Mouse (Mus musculus) lung, embryonic 16.5 days (tissue): ENCODE results near the gene Gpnmb. TPM values are rescaled to one million over a fixed set of nuclear protein-coding genes. Genes with fewer than 3 reads are reported as not detected.

Source experiments
- ATAC-seq: fragments of 200-750 bp; cut with Nextera tagmentation; 2 replicates; pipeline ENCODE4 v1.8.0; 2017; ENCODE audit warnings: low read depth, mild to moderate bottlenecking, moderate library complexity
- H3K27ac ChIP-seq: fragments of 300-500 bp; sonication (generic); 2 replicates; pipeline ENCODE4 v1.5.1; 2014; ENCODE audit warnings: mild to moderate bottlenecking, control low read depth, low read length
- H3K27me3 ChIP-seq: fragments of 300-500 bp; sonication (generic); 2 replicates; pipeline ENCODE4 v1.6.1; 2014; ENCODE audit warnings: low read depth, low read length, mixed read lengths; ENCODE audit not compliant: control insufficient read depth, insufficient read depth
- H3K36me3 ChIP-seq: fragments of 300-500 bp; sonication (generic); 2 replicates; pipeline ENCODE4 v1.6.1; 2014; ENCODE audit warnings: low read length; ENCODE audit not compliant: control insufficient read depth, insufficient read depth
- H3K4me1 ChIP-seq: fragments of 300-500 bp; sonication (generic); replicated peaks from 2 replicates; pipeline ENCODE4 v1.6.1; 2014; ENCODE audit warnings: low read length, mixed read lengths; ENCODE audit not compliant: control insufficient read depth, insufficient read depth
- H3K4me2 ChIP-seq: fragments of 300-500 bp; sonication (generic); 2 replicates; pipeline ENCODE4 v1.6.1; 2014; ENCODE audit warnings: low read depth, low read length, control low read depth
- H3K4me3 ChIP-seq: fragments of 300-500 bp; sonication (generic); 2 replicates; pipeline ENCODE4 v1.5.1; 2014; ENCODE audit warnings: mild to moderate bottlenecking, low read length, control low read depth
- H3K9ac ChIP-seq: fragments of 300-500 bp; sonication (generic); 2 replicates; pipeline ENCODE4 v1.6.1; 2014; ENCODE audit warnings: low read length, control low read depth
- H3K9me3 ChIP-seq: fragments of 300-500 bp; sonication (generic); 2 replicates; pipeline ENCODE4 v1.6.1; 2016; ENCODE audit warnings: low read length; ENCODE audit not compliant: control insufficient read depth
- WGBS: fragments of 180-500 bp; shearing (Covaris S2); extraction: QIAGEN DNeasy Blood & Tissue Kit; methylation state at CpG from one replicate; pipeline ENCODE4 v1.1.7; 2014; 5-methylcytosine and 5-hydroxymethylcytosine counted together
- polyA plus RNA-seq: library from polyadenylated mRNA; unstranded; fragments of >200 nt; fragmentation: Nextera tagmentation; extraction: Ambion mirVana; gene quantifications from 2 replicates; pipeline ENCODE4 v1.2.1, GENCODE M21; 2015

Gene Gpnmb
- polyA plus RNA-seq, 1 experiment from 2014 or later = 0.93 TPM

DNA sequence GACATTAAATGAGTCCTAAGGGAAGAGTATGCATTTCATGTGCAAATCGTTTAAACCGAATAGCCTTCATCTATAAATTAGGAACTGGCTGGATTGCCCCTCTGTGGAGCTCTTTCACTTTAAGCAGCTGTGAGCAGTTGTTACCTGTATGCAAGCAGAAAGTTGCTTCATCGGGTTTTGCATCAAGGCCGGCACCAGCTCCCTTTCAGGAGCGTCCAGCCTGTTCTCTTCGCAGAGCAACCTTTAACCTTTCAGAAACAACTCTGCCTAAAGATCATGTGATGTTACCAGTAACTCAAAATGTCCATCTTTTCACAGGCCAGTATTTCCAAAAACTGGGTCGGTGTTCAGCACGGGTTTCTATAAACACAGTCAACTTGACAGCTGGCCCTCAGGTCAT is 10.6 kb downstream of the Gpnmb start:
- Histone ChIP-seq H3K27ac (no peak overlapping the region), H3K4me2 (no peak overlapping the region), H3K4me1 (no peaks in the 10 kb centered on the region), H3K27me3 (no peaks in the 10 kb centered on the region), H3K36me3 (no peaks in the 10 kb centered on the region), H3K9me3 (no peaks in the 10 kb centered on the region), H3K4me3 (no peak overlapping the region), H3K9ac (no peak overlapping the region)
- 71% methylated on average over 8 of the region's 8 CpGs for WGBS
- ATAC-seq = no peak

GRCm38 (mm10) chr6:49047848-49048247 is 11.5 kb downstream of the Gpnmb start:
- H3K9ac ChIP-seq = no peak overlapping the region
- WGBS = 60% methylated on average over 10 of the region's 10 CpGs

GRCm38 (mm10) chr6:49048395-49048794 is 12.0 kb downstream of the Gpnmb start:
- Histone ChIP-seq H3K27me3 (no peaks in the 10 kb centered on the region), H3K4me1 (no peaks in the 10 kb centered on the region), H3K4me3 (no peak overlapping the region), H3K4me2 (no peak overlapping the region), H3K36me3 (no peaks in the 10 kb centered on the region), H3K9me3 (no peaks in the 10 kb centered on the region), H3K27ac (no peak overlapping the region), H3K9ac (no peak overlapping the region)
- 83% methylated on average over 10 of the region's 10 CpGs for WGBS
- no peak for ATAC-seq

More at GRCm38 (mm10) chr6:49047848-49048247, 11.5 kb downstream of the Gpnmb start:
- H3K27me3 ChIP-seq = no peaks in the 10 kb centered on the region
- no peak overlapping the region for H3K4me3 ChIP-seq
- no peaks in the 10 kb centered on the region for H3K36me3 ChIP-seq
- H3K27ac ChIP-seq = no peak overlapping the region
- no peak overlapping the region for H3K4me2 ChIP-seq
- H3K4me1 ChIP-seq = no peaks in the 10 kb centered on the region
- no peaks in the 10 kb centered on the region for H3K9me3 ChIP-seq
- ATAC-seq = no peak

- Histone ChIP-seq H3K4me3 (no peak overlapping the region), H3K27ac (no peak overlapping the region), H3K27me3 (no peaks in the 10 kb centered on the region), H3K9ac (no peak overlapping the region), H3K36me3 (no peaks in the 10 kb centered on the region), H3K9me3 (no peaks in the 10 kb centered on the region), H3K4me1 (no peaks in the 10 kb centered on the region), H3K4me2 (no peak overlapping the region)
- no peak for ATAC-seq
- 68% methylated on average over 11 of the region's 11 CpGs for WGBS
These were observed 14.5 kb downstream of the Gpnmb start for GRCm38 (mm10) chr6:49050677-49051410.

DNA sequence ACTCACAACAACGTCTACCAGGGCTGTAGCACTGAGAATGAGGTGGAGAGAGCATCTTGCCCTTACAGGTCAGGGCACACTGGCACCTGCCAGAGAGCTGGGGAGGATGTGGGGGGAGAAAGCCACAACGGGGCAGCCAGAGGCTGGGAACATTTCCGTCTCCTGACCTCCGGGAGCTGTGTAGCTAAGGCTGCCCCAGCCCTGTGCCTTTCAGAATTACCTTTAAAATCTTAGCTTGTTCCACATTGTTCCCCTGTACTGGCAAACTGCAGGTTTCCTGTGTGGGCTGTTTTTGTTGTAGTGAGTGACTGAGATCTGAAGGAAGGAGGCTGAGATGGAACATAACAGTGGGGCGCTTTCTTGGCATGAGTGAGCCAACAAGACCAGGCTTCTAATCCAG is 15.8 kb downstream of the Gpnmb start:
- no peaks in the 10 kb centered on the region for H3K27me3 ChIP-seq
- no peak overlapping the region for H3K4me3 ChIP-seq
- no peaks in the 10 kb centered on the region for H3K9me3 ChIP-seq
- no peak for ATAC-seq
- no peak overlapping the region for H3K4me2 ChIP-seq
- H3K9ac ChIP-seq = no peak overlapping the region
- H3K36me3 ChIP-seq = no peaks in the 10 kb centered on the region
- no peak overlapping the region for H3K27ac ChIP-seq
- no peaks in the 10 kb centered on the region for H3K4me1 ChIP-seq
- WGBS = 53% methylated on average over 5 of the region's 5 CpGs

DNA sequence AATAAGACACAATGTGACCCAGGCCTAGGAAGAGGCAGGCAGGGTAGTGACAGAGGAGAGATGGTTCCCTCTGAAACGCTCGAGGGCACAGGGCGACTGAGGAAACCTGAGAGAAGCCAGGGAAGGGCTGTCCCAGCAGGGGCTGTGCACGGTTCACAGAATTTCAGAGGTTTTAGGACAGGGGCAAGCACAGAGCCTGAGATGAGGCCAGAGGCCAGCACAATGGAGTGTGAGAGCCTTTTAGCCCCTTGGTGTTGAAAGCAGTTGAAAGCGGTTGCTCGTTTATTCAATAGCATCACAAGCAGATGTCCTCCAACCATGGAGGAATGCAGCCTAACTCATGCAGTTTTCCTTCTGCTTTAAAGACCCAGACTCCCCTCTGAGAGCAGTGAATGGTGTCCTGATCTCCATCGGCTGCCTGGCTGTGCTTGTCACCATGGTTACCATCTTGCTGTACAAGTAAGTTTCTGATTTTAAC is 18.9 kb downstream of the Gpnmb start:
- WGBS = 21% methylated on average over 7 of the region's 7 CpGs
- ATAC-seq = no peak
- no peak overlapping the region for H3K27ac ChIP-seq
- no peaks in the 10 kb centered on the region for H3K36me3 ChIP-seq
- H3K9ac ChIP-seq = no peak overlapping the region
- H3K9me3 ChIP-seq = no peaks in the 10 kb centered on the region
- H3K4me1 ChIP-seq = no peaks in the 10 kb centered on the region
- no peak overlapping the region for H3K4me3 ChIP-seq
- no peaks in the 10 kb centered on the region for H3K27me3 ChIP-seq
- no peak overlapping the region for H3K4me2 ChIP-seq

DNA sequence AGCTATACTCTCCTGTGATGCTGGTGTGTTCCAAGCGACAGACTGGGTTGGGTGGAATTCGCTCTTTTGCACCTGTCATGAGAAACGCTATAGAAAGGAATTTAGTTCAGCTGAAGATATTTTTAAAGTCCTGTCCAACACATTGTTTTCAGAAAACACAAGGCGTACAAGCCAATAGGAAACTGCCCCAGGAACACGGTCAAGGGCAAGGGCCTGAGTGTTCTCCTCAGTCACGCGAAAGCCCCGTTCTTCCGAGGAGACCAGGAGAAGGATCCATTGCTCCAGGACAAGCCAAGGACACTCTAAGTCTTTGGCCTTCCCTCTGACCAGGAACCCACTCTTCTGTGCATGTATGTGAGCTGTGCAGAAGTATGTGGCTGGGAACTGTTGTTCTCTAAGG is 19.7 kb downstream of the Gpnmb start:
- Histone ChIP-seq H3K36me3 (no peaks in the 10 kb centered on the region), H3K27me3 (no peaks in the 10 kb centered on the region), H3K4me2 (no peak overlapping the region), H3K4me3 (no peak overlapping the region), H3K9me3 (no peaks in the 10 kb centered on the region), H3K27ac (no peak overlapping the region), H3K4me1 (no peaks in the 10 kb centered on the region), H3K9ac (no peak overlapping the region)
- ATAC-seq = no peak
- WGBS = 76% methylated on average over 9 of the region's 9 CpGs

DNA sequence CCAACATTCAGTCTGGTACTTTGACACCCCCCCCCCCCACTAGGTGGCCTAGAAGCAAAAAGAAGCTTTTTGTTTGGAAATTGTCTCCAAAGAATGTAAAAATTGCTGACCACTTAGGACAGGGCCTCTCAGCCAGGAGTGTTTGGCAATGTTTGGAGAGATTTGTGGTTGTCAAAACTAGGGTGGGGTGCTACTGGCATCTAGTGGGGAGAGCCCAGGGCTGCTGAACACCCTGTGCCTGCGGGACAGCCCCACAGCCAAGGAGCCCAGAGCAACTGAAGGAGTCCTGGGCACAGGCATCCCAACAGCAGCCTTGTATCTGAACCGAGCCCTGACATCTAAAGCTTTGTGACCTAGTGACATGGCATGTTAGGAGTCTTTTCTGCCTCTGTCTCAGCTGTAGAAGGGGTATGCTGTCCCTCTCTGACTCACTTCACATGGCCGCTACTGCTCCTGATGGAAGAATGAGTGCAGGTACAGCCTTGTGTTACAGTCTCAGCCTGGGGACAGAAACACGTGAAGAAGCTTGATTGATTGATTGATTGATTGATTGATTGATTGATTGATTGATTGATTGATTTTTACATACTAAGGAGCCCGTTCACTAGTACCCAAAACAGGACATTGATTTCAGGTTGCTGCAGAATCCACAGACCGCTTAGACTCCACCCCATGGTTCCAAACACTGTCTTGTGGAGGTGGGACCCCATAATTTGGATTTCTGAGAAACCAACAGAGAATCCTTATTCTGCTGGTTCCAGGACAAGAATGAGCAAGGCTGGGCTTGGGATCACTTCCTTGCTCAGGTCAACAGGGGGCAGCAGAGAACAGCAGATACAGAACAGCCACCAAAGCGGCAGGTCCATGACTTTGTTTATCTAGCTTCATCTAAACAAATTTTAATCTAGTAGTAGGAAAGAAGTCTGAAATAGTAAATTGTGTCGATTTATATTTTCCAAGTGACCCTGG is 21.0 kb downstream of the Gpnmb start:
- H3K4me1 ChIP-seq = no peaks in the 10 kb centered on the region
- WGBS = 35% methylated on average over 8 of the region's 8 CpGs
- no peaks in the 10 kb centered on the region for H3K27me3 ChIP-seq
- H3K4me3 ChIP-seq = no peak overlapping the region
- peak; percentile 62 for ATAC-seq
- H3K36me3 ChIP-seq = no peaks in the 10 kb centered on the region
- H3K27ac ChIP-seq = no peak overlapping the region
- no peaks in the 10 kb centered on the region for H3K9me3 ChIP-seq
- no peak overlapping the region for H3K4me2 ChIP-seq
- no peak overlapping the region for H3K9ac ChIP-seq

- H3K4me1 ChIP-seq = no peaks in the 10 kb centered on the region
- no peak for ATAC-seq
- no peaks in the 10 kb centered on the region for H3K9me3 ChIP-seq
- WGBS = 42% methylated on average over 4 of the region's 4 CpGs
- H3K27ac ChIP-seq = no peak overlapping the region
- no peak overlapping the region for H3K9ac ChIP-seq
- no peaks in the 10 kb centered on the region for H3K27me3 ChIP-seq
- no peak overlapping the region for H3K4me2 ChIP-seq
- H3K4me3 ChIP-seq = no peak overlapping the region
- H3K36me3 ChIP-seq = no peaks in the 10 kb centered on the region
These were observed 32.0 kb downstream of the Gpnmb start for GRCm38 (mm10) chr6:49068361-49068760.
